Mouse (Mus musculus) CH12.LX (cell line): ENCODE data around the gene Slc2a12.

Experiments
- CTCF ChIP-seq, 2 experiments: IDR thresholded peaks in 1 of 2; conservative IDR thresholded peaks in 1 of 2; 2 replicates each; pipeline ENCODE4 v1.5.1; 2011 to 2012; ENCODE audit warnings: low read depth in 2 of 2, low read length in 2 of 2, improper control_type of control experiment in 1 of 2, inconsistent platforms in 1 of 2, mild to moderate bottlenecking in 1 of 2, moderate library complexity in 1 of 2
- E2F4 ChIP-seq: IDR thresholded peaks from 2 replicates; pipeline ENCODE4 v1.6.1; 2011; ENCODE audit warnings: low read depth, low read length, improper control_type of control experiment; ENCODE audit not compliant: insufficient replicate concordance
- EP300 ChIP-seq: IDR thresholded peaks from 2 replicates; pipeline ENCODE4 v1.6.1; 2011; ENCODE audit warnings: low read length, improper control_type of control experiment
- POLR2A ChIP-seq: IDR thresholded peaks from 2 replicates; pipeline ENCODE4 v1.6.1; 2011; ENCODE audit warnings: low read depth, mild to moderate bottlenecking, improper control_type of control experiment, low read length
- RAD21 ChIP-seq: IDR thresholded peaks from 2 replicates; pipeline ENCODE4 v1.6.1; 2011; ENCODE audit warnings: low read depth, mild to moderate bottlenecking, low read length, improper control_type of control experiment, moderate library complexity

DNA sequence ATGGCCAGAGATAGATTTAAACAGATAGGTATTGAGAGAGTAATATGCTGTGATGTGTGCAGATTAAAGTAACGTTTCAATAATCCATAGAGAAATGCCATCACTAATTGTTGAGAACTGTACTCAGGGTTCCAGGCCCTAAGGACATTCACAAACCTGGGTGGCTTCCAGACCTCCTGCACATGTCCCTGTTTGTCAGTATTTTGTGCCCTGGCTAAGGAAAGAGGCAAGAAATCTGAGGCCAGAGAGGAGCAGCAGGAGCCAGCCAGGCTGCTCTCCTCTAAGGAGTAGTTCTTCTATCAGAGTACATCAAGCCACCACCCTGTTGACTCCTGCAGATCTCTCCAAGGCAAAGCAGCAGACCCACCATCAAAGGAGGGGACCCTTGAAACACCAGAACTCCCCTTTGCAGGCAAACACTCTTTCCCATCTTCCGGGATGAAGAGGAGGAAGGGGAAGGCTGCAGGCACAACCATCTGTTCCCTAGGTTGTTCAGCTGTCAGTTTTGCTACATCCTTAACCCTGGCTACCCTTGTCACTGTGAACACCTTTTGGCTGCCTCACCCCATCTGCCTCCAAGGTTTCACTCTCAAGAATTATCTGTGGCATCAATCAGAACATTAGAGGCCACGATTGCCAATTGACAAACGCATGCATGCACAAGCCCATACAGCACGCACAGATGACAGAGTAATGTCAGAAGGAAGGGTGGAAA lies 15.6 kb downstream of the Slc2a12 start:
- TF ChIP-seq EP300 (no peak), POLR2A (no peak), CTCF (conservative IDR thresholded peaks at IDR 0.05 in 1 of 2, IDR thresholded peaks at IDR 0.05 in 1 of 2; ENCODE audit: low read depth in 2 of 2, low read length in 2 of 2) (no peak), E2F4 (no peak), RAD21 (no peak)
